Mouse (Mus musculus): ENCODE data around the gene Ptprh.

Ptprh gene

DNA sequence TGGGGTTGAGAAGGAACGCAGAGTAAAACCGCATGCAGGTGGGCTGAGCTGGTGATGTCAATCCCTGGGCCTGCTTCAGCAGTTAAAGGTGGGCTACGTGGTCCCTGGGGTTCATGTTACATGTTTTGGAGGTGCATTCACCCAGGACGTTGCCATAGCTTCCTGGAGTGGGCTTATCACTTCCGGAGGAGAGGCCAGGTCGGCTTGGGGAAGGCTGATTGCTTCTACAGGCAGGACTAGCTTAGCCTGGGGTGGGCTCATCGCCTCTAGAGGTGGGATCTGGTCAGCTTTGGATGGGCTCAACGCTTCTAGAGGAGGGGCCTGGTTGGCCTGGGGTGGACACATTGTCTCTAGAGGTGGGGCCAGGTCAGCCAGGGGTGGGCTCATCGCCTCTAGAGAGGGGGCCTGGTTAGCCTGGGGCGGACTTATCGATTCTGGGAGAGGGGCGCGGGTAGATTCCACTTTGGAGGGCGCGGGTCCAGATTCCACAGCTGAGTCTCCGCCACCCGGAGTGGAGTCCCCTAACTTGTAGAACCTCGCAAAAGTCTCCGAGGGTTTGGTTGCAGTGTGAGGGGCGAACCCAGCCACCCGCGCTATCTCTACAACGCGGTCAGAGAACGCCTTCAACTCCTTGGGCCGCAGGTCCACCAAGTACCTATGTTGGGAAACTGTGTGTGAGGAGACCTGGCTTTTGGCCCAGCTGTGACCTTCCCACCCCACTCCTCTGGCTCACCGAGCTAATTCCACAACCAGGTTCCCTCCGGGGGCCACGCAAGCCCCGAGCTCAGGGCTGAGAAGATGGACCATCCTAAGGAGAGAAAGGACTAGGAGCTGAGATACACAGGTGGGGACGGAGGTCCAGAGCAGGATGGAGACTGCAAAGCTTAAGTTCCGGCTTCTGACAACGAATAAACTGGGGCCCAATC, 80.4 kb downstream of the Ptprh start:
- no peak for DNase-seq

GRCm38 (mm10) chr7:4522292-4522691, 81.5 kb downstream of the Ptprh start:
- DNase-seq: no peak

- peak in 1 of 2 experiments; percentile 21 for DNase-seq
Measured at GRCm38 (mm10) chr7:4521231-4522003, 82.4 kb downstream of the Ptprh start.

- no peak for DNase-seq
Measured at GRCm38 (mm10) chr7:4518487-4518886, 85.4 kb downstream of the Ptprh start.

DNA sequence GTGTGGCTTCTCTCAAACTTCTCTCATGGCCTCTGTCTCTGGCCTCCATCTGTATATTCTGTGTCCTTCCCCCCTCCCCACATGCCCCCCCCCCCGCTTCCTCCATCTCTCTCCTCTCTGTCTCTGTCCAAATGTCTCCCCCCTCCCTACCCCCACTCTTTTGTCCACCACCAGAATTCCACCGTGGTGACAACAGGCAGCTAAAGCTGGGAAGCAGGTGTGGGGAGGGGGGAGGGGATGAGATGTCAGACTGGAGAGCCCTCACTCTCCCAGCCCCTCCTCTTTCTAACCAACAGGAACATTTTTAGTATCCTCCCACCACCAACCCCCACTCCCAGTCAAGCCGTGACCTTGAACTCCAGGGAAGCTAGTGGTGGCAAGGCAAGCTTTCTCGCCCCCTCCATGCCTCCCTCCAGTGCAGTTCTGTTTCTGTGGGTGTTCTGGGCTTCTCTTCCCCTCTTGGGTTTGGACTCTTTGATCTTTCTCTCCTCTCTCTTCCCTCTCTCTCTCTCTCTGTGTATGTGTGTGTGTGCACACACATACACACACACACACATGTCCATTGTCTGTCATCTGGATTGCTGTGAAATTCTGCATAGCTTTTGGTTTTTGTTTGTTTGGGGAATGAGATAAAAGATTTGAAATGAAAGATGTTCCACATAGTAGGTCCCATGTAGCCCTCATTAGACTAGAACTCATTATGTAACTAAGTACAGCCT, 87.3 kb downstream of the Ptprh start, which contains the start of gene Tnnt1:
Tnnt1 (minus strand) TSS at position 51 of the 719 bp plus-strand sequence.
- no peak for DNase-seq

GRCm38 (mm10) chr7:4515853-4516252, 88.0 kb downstream of the Ptprh start:
- DNase-seq: no peak

DNA sequence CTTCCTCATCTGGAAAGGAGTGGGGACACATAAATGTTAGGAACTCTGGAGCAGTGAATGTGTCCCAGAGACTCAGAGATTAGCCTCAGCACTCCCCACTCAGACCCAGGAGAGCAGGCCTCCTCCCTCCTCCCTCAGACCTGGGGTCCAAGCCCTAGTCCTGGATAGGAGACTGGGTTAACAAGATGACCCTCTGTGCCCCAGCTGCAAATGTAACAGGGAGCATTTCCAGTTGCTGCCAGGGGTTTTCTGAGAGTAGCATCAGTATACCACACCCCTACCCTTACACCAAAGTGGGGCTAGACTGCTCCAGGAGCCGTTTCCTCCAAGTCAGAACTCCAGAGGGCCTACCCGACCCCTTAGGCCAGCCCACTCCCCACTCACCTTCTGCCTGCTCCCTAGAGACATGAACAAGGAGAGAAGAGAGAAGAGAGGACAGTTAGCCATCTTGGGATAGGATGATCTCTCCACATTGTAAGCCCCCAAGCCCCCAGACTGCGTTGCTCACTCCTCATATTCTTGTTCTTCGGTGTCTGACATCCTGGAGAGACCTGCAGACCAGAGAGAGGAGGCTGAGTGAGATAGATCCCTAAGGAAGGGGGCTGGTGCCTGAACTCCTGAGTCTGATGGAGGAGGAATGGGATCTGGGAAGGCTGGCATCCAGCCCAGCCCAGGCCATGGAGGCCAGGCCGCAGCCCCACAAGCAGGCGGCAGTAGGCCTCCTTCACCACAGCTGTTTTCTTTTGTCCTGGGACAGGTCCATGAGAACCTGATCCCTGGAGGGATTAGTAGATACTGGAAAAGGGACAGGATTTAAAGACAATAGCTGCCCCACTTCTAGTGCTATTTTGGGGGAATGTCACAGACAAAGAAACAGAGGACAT, 89.8 kb downstream of the Ptprh start:
- no peak for DNase-seq

DNA sequence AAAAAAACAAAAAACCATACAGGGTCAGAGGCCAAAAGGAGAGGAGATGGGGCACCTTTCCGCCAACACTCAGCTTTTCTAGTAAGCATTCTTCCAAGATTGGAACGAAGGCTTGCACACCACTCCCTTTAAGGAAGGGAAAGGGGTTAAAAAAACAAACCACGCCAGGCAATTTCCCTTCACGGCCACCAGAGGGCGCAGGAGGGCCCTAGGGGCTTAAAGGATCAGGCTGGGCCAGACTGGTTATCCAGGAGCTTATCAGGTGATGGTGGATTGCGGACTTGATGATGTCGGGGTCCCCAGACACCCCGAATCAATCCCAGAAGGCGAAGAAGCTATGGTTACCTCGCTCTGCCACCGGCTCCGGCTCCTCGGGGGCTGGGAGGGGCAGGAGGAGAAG, 90.6 kb downstream of the Ptprh start:
- DNase-seq: peak in 1 of 2 experiments; percentile 52

GRCm38 (mm10) chr7:4511489-4512224, 92.2 kb downstream of the Ptprh start:
- no peak for DNase-seq

DNA sequence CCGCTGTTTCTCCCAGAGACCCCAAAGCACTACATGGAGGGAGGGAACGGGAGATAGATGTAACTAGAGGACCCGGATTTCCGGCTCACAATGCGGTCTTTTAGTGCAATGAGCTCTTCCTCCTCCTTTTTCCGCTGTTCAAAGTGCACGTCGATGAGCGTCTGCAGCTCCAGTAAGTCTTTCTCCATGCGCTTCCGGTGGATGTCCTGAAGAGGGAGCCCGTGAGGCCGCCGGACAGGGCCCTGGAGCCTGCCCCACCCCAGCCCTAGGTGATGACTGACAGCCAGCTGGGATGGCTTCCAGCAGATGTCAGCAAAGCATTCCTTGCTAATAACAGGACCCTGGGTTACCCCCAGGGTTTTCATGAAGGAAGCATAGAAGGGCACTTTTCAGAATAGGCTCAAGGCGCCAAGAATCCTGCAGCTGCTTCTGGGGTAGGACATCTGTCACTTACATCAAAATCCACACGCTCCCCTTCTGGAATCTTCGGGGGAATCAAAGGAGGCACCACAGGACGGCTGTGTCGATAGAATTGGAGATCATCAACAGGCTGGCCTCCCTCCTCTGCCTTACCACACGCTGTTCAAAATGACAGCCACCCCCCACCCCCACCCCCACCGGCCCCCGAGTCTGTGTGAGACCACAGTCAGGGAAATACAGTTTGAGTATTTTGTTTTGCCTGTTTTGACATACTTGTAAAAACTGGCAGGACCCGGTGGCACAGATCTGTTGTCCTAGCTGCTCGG, 93.8 kb downstream of the Ptprh start:
- DNase-seq: peak; percentile 57 to 75

DNA sequence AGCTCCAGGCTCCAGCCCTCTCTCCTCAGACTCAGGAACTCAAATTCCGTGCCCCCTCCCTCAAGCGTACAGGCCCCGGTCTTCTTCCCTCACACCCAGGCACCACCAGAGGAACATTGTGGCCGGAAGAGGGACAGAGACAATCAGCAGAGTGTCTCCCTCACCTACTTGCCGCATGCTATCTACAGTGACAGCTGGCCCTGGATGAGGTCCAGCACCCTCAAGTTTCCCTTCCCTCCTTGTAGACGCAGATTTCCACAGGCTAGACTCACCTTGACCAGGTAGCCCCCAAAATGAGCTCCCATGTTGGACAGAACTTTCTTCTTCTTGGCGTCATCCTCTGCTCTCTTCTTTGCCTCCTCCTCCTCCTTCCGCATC, 95.1 kb downstream of the Ptprh start:
- DNase-seq: no peak

GRCm38 (mm10) chr7:4508062-4508738, 95.6 kb downstream of the Ptprh start:
- no peak for DNase-seq

DNA sequence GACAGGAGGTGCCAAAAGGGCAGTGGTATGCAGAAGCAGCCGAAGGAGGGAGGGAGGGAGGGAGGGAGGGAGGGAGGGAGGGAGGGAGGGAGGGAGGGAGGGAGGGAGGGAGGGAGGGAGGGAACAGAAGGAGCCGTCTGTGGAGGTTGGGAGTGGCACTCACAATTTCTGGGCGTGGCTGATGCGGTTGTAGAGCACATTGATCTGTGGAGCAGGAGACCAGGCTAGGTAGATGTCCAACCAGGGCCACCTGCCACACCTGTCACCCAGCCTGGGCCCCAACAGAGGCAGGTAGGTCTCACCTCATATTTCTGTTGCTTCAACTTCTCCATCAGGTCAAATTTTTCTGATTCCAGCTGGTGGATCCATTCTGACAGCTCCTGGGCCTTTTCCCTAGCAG, 96.6 kb downstream of the Ptprh start:
- no peak for DNase-seq

- DNase-seq: no peak
Measured at GRCm38 (mm10) chr7:4504646-4505435, 99.0 kb downstream of the Ptprh start.

- DNase-seq: no peak
Measured at GRCm38 (mm10) chr7:4503858-4504257, 100.0 kb downstream of the Ptprh start.

DNA sequence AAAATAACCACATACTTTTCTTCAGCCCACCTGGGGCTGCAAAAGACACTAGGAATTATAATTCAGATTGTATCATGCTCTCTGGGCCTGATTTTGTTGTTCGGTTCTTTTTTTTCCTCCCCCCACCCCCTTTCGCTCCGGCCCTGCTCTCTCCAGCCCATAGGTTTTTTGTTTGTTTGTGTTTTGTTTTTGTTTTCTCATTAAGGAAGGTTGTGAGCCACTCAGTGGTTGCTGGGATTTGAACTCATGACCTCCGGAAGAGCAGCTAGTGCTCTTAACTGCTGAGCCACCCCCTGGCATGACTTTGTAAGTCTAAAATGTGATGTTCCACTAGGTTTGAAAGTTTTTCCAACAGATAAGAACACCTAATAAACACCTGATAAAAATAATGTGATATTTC, 100.7 kb downstream of the Ptprh start:
- DNase-seq: no peak

DNA sequence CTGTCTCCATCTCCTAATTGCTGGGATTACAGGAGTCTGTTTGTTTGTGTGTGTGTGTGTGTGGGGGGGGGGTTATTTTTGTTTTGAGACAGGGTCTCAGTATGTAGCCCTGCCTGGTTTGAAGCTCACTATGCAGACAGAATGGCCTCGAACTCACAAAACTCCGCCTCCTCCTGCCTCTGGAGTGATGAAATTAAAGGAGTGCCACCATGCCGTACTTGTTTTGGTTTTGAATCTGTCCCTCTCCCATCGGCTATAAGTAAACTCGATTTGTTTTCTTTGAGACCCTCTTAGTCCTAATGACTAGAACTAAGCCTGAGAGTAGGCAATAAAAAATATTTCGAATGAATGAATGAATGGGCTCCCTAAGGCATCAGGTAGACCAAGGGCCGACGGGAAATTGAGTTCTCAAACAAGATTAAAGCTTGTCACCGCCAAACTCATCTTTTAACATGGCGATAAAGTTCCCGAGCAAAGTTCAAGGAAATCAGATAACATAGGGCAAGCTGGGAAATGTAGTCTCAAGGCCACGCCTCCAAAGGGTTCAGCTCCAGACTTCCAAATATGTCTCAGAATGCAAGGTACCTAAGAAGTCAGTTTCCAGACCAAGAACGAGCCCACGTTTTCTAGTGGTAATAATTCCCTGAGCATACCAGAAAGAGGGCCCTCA, 101.3 kb downstream of the Ptprh start:
- peak; percentile 46 to 60 for DNase-seq

- DNase-seq: peak; percentile 98
Measured at GRCm38 (mm10) chr7:4501558-4502397, 102.1 kb downstream of the Ptprh start, which contains the start of gene Ppp1r12c. Gene Ppp1r12c, minus strand, starts transcription at chr7:4501680.

All from cerebellum, postnatal 25 days (tissue).